Mouse (Mus musculus): ENCODE measurements around the gene Tsga10ip. TPM values are rescaled to one million over a fixed set of nuclear protein-coding genes. Genes with fewer than 3 reads are reported as not detected.
A peak's percentile ranks its signal among the peaks of the same experiment; 100 is the strongest.

Gene Tsga10ip
- polyA plus RNA-seq (2015; fragmentation: Nextera tagmentation; extraction: Ambion mirVana), result 8.3 and 12.9 TPM in 2 replicates

DNA sequence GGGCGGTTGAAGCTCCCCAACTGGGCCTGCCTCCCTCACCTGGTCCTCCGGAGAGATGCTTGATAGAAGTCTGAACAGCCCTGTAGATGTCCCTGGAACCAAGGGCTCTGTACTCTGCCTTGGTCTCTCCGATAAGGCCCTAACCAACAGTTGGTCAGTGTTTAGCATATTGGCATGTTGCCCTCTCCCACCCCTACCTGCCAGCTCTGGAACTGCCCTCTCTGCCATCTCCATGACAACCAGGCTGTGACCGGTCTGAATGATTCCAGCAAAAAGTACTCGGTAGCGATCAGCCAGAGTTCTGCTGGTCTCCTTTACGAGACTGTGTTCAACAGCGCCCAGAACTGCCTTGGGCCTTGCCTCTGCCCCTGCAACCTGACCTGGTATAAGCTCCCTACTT, at the start of gene Tsga10ip:
Gene Tsga10ip (minus strand): TSS at position 234 of the 400 bp plus-strand sequence.
- Histone ChIP-seq H3K27me3 (replicated peaks) (no peaks in the 10 kb centered on the region), H3K4me3 (replicated peaks) (no peak within 1 kb of the TSS), H3K9ac (no peak within 1 kb of the TSS), H3K4me1 (no peaks in the 10 kb centered on the region), H3K36me3 (no peaks in the 10 kb centered on the region), H3K9me3 (no peaks in the 10 kb centered on the region), H3K27ac (no peak within 1 kb of the TSS), H3K4me2 (no peak within 1 kb of the TSS)
- WGBS, result 73% methylated on average over 8 of the region's 8 CpGs
- no peak for ATAC-seq (ENCODE audit: insufficient read depth, low FRiP score, low read depth)

GRCm38 (mm10) chr19:5451766-5452165, 49.4 kb upstream of the Tsga10ip start:
- Histone ChIP-seq H3K9me3 (no peaks in the 10 kb centered on the region), H3K4me3 (replicated peaks) (no peak overlapping the region), H3K4me1 (peaks cover 28% of the 10 kb centered on the region), H3K36me3 (no peaks in the 10 kb centered on the region), H3K9ac (no peak overlapping the region), H3K27me3 (replicated peaks) (peaks cover 22% of the 10 kb centered on the region; the same call in 1 of the 2 replicates), H3K4me2 (no peak overlapping the region), H3K27ac (no peak overlapping the region)
- no peak for ATAC-seq (ENCODE audit: insufficient read depth, low FRiP score, low read depth)
- 73% methylated on average over 6 of the region's 6 CpGs for WGBS

DNA sequence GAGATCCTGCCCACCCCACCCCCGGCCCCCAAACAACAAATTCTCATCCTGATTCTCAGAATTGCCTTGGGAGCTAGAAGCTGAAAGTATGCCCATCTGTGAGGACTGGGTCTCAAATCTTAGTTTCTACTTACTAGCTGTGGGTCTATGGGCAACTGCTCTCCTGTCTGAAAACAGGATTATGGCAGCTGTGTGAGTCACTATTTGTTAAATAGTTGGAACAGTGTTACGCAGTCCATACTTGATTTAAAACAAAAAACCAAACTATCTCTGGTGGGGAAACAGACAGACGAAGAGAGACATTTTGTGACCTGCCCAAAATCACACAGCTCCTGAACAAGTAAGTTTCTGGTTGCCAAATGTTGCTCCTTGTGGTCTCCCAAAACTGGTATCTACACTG, 47.3 kb upstream of the Tsga10ip start:
- no peak for ATAC-seq (ENCODE audit: insufficient read depth, low FRiP score, low read depth)
- WGBS, result 79% methylated on average over 3 of the region's 3 CpGs

GRCm38 (mm10) chr19:5448354-5449150, 46.2 kb upstream of the Tsga10ip start:
- Histone ChIP-seq H3K27ac (no peak overlapping the region), H3K36me3 (no peaks in the 10 kb centered on the region), H3K4me2 (peak overlapping the region; percentile 98), H3K27me3 (replicated peaks) (peaks cover 26% of the 10 kb centered on the region; the same call in 1 of the 2 replicates), H3K4me3 (replicated peaks) (peak overlapping the region; percentile 58), H3K9ac (no peak overlapping the region; the same call in 1 of the 2 replicates), H3K9me3 (no peaks in the 10 kb centered on the region), H3K4me1 (peaks cover 14% of the 10 kb centered on the region)
- WGBS, result 5% methylated on average over 36 of the region's 36 CpGs
- ATAC-seq (ENCODE audit: insufficient read depth, low FRiP score, low read depth), result no peak

More for the DNA sequence above, 47.3 kb upstream of the Tsga10ip start:
- no peak overlapping the region for H3K4me2 ChIP-seq
- H3K27ac ChIP-seq, result no peak overlapping the region
- no peaks in the 10 kb centered on the region for H3K9me3 ChIP-seq
- no peak overlapping the region for H3K9ac ChIP-seq
- H3K27me3 ChIP-seq (replicated peaks), result peaks cover 26% of the 10 kb centered on the region; the same call in 1 of the 2 replicates
- H3K4me3 ChIP-seq (replicated peaks), result no peak overlapping the region
- peaks cover 14% of the 10 kb centered on the region for H3K4me1 ChIP-seq
- no peaks in the 10 kb centered on the region for H3K36me3 ChIP-seq

GRCm38 (mm10) chr19:5447515-5448353, 45.4 kb upstream of the Tsga10ip start, which contains the start of gene Fosl1:
TSS of gene Fosl1 (plus strand) at chr19:5447547.
- ATAC-seq (ENCODE audit: insufficient read depth, low FRiP score, low read depth), result peak; percentile 44
- WGBS, result 1% methylated on average over 70 of the region's 70 CpGs

DNA sequence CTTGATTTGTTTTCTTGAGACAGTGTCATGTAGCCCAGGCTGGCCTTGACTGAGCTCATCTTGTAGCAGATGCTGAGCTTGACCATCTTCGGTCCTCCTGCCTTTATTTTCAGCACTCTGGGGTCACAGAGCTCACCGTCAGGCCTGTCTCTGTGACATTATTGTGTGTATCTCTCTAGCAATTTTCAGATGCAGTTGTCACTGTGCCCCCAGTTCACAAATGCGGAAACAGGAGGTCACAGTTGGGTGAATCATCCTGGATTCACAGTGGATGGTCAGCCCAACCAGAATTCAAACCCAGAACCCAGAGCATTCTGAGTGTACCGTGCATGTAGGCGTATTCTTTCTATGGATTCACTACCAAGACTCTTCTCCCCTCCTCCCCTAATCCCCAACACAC, 43.4 kb upstream of the Tsga10ip start:
- Histone ChIP-seq H3K9me3 (no peaks in the 10 kb centered on the region), H3K4me1 (peaks cover 14% of the 10 kb centered on the region), H3K9ac (no peak overlapping the region), H3K27ac (no peak overlapping the region), H3K36me3 (no peaks in the 10 kb centered on the region), H3K4me2 (no peak overlapping the region), H3K27me3 (replicated peaks) (peaks cover 26% of the 10 kb centered on the region; the same call in 1 of the 2 replicates), H3K4me3 (replicated peaks) (no peak overlapping the region)
- ATAC-seq (ENCODE audit: insufficient read depth, low FRiP score, low read depth), result no peak
- WGBS, result 91% methylated on average over 5 of the region's 5 CpGs

More at GRCm38 (mm10) chr19:5447515-5448353, 45.4 kb upstream of the Tsga10ip start, which contains the start of gene Fosl1:
- no peak within 1 kb of the TSS for H3K27ac ChIP-seq
- H3K4me2 ChIP-seq, result peak within 1 kb of the TSS; percentile 98
- no peaks in the 10 kb centered on the region for H3K9me3 ChIP-seq
- H3K4me1 ChIP-seq, result peaks cover 14% of the 10 kb centered on the region
- peaks cover 26% of the 10 kb centered on the region; the same call in 1 of the 2 replicates for H3K27me3 ChIP-seq (replicated peaks)
- peak within 1 kb of the TSS; percentile 58 for H3K4me3 ChIP-seq (replicated peaks)
- H3K9ac ChIP-seq, result no peak within 1 kb of the TSS; the same call in 1 of the 2 replicates
- no peaks in the 10 kb centered on the region for H3K36me3 ChIP-seq

- Histone ChIP-seq H3K9ac (no peak overlapping the region), H3K9me3 (no peaks in the 10 kb centered on the region), H3K4me1 (peaks cover 14% of the 10 kb centered on the region), H3K36me3 (no peaks in the 10 kb centered on the region), H3K4me3 (replicated peaks) (no peak overlapping the region), H3K4me2 (no peak overlapping the region), H3K27me3 (replicated peaks) (peaks cover 26% of the 10 kb centered on the region; the same call in 1 of the 2 replicates), H3K27ac (no peak overlapping the region)
- WGBS, result 21% methylated on average over 7 of the region's 7 CpGs
- no peak for ATAC-seq (ENCODE audit: insufficient read depth, low FRiP score, low read depth)
Observed at GRCm38 (mm10) chr19:5444954-5445353, 42.6 kb upstream of the Tsga10ip start.

DNA sequence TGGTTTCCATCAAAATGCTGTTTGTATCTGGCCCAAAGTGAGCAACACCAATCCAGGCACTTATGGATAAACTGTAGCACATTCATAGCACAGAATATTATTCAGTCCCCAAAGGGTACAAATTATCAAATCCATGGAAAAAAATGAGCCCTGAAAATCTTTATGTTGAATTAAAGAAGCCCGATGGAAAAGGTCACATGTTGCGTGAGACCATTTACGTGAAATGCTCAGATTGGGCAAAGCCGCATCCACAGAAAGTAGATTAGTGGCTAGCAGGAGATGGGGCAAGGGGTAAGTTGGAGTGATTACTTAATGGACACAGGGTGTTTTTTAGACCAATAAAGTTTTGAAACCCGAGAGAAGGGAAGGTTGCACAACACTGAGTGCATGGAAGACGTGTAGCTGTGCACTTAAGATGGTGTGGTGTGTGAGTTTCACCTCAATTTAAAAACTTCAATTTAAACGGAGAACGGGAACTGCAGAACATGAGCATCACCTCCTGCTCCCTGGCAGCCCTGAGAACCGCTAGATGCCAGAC, 42.1 kb upstream of the Tsga10ip start:
- peaks cover 25% of the 10 kb centered on the region; the same call in 1 of the 2 replicates for H3K27me3 ChIP-seq (replicated peaks)
- H3K36me3 ChIP-seq, result no peaks in the 10 kb centered on the region
- H3K4me1 ChIP-seq, result peaks cover 14% of the 10 kb centered on the region
- no peak overlapping the region for H3K4me2 ChIP-seq
- no peaks in the 10 kb centered on the region for H3K9me3 ChIP-seq
- no peak overlapping the region for H3K27ac ChIP-seq
- no peak overlapping the region for H3K4me3 ChIP-seq (replicated peaks)
- H3K9ac ChIP-seq, result no peak overlapping the region
- no peak for ATAC-seq (ENCODE audit: insufficient read depth, low FRiP score, low read depth)
- WGBS, result 53% methylated on average over 9 of the region's 9 CpGs

DNA sequence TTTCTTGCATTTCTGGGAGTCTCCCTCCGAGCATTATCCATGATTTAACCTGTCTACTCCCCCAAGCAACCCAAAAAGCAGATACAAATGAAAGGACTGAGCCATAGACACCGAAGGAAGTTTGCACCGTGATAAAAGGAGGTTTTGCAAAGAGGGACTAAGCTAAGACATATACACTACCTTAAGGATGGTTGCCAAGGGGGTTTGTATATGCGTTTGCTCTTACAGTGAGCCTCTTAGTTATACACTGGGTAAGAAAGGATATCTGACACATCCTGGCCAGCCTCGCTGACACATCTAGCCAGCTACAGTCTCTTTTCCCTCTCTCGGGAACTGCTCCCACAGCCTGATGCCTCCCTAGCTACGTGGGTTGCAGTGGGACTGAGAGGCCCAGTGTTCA, 31.6 kb upstream of the Tsga10ip start:
- no peak for ATAC-seq (ENCODE audit: insufficient read depth, low FRiP score, low read depth)
- Histone ChIP-seq H3K4me2 (peak overlapping the region; percentile 89), H3K4me1 (peaks cover 19% of the 10 kb centered on the region), H3K27ac (peak overlapping the region; percentile 79; the same call in 1 of the 2 replicates), H3K9ac (no peak overlapping the region), H3K4me3 (replicated peaks) (peak overlapping the region; percentile 36; the same call in 1 of the 2 replicates), H3K27me3 (replicated peaks) (no peaks in the 10 kb centered on the region), H3K36me3 (no peaks in the 10 kb centered on the region), H3K9me3 (no peaks in the 10 kb centered on the region)
- 49% methylated on average over 7 of the region's 7 CpGs for WGBS

DNA sequence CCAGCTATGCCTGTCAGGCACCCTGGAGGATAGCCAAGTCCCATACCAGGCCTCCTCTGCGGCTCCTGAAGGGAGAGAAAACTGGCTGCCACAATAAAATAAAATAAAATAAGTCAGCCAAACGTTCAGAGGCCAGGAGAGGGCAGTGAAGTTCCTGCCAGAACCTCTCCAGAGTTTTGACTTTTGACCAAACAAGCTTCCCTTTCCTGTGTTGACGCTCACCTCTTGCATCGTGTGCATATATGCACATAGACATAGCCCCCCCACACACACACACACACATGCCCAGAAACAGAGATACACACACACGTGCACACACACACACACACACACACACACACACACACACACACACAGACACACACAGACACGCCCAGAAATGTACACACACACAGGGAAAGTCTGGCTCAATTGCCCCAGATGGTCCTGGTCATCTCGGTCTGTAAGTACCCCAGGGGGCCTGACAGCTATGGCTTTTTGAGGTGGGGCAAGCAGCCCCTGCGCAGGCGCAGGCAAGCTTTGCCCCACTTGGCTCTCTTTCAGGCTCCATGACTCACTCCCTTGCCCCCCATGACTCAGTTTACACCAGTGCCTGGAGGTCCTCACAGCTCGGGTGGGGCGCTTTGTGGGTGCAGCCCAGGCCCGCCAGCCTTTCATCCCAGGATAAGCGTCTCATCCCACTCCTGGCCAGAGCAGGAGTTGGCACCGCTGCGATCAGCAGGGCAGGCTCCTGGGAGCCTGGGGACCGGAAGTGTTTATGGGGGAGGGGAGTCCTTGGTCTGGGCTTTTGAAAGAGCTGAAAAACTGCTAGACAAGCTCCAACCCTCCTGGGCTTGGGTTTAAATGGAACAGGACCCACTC, 30.9 kb upstream of the Tsga10ip start:
- 2% methylated on average over 16 of the region's 16 CpGs for WGBS

More for the DNA sequence above, 30.9 kb upstream of the Tsga10ip start:
- ATAC-seq (ENCODE audit: insufficient read depth, low FRiP score, low read depth), result peak; percentile 61
- Histone ChIP-seq H3K9me3 (no peaks in the 10 kb centered on the region), H3K4me1 (peaks cover 19% of the 10 kb centered on the region), H3K4me3 (replicated peaks) (peak overlapping the region; percentile 36), H3K27ac (peak overlapping the region; percentile 79), H3K27me3 (replicated peaks) (no peaks in the 10 kb centered on the region), H3K36me3 (no peaks in the 10 kb centered on the region), H3K4me2 (peak overlapping the region; percentile 89), H3K9ac (peak overlapping the region; percentile 39)

Measured in stomach, embryonic 15.5 days (tissue).